In the genomic region with DNA sequence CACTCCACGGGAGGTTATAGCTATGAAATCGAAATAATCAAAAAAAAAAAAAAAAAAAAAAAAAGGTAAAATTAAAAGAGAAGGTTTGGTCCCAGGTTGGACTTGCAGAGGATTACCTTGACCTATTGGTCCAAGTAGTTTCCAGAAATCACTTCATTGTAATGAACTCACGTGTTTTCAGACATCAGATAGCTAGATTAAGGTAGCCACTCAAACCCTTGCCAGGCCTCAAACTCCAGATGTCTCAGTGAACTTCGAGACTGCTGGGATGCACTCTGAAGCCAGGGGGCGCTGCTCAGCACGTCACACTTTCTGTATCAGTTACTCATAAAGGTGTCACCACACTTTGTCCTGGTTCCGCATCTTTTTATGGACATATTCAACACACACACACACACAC, we compare ENCODE assay signal across 9 mouse cellular contexts. TPM values are rescaled to one million over a fixed set of nuclear protein-coding genes. Genes with fewer than 3 reads are reported as not detected.
A peak's percentile ranks its signal among the peaks of the same experiment; 100 is the strongest.
DNase-seq lines count a peak whose midpoint lies in the region; TF ChIP-seq lines count a peak whose summit lies in the region.
"Had no signal": no experiment of that assay in that cellular context is flagged by ENCODE, and none has a peak within 500 bp of the region (broad histone marks: within the 10 kb centered on the region; RNA-seq: fewer than 3 reads in every experiment).

No protein-coding gene starts in this region.

- H3K4me3 ChIP-seq in cerebellum, adult 2 months (replicated peaks; ENCODE audit: insufficient read depth, low read depth, low read length), result no peak overlapping the region
- no peak overlapping the region for H3K4me3 ChIP-seq in testis, adult 2 months (ENCODE audit: control insufficient read depth, low read depth, low read length)
- H3K4me3 ChIP-seq: neural tube, embryonic 13.5 days had no signal

- no peaks in the 10 kb centered on the region for H3K4me1 ChIP-seq in cerebellum, adult 2 months (ENCODE audit: control insufficient read depth, insufficient read depth, low read length)
- H3K4me1 ChIP-seq in testis, adult 2 months (ENCODE audit: control insufficient read depth, insufficient read depth, low read length), result peaks cover 8% of the 10 kb centered on the region

- H3K27ac ChIP-seq in cerebellum, adult 2 months (ENCODE audit: insufficient read depth, low read length), result no peak overlapping the region
- H3K27ac ChIP-seq in testis, adult 2 months (ENCODE audit: control insufficient read depth, insufficient read depth, low read depth, low read length), result no peak overlapping the region
- H3K27ac ChIP-seq: neural tube, embryonic 13.5 days had no signal

- H3K36me3 ChIP-seq in testis, adult 2 months (ENCODE audit: control insufficient read depth, insufficient read depth, low read length), result no peaks in the 10 kb centered on the region
- H3K36me3 ChIP-seq: neural tube, embryonic 13.5 days had no signal

- no peak for DNase-seq in cerebellum, adult 2 months
- no peak for DNase-seq in cerebellum, postnatal 4 days (ENCODE audit: low spot score in 2 of 2)
- no peak for DNase-seq in testis, postnatal 14 days (ENCODE audit: low spot score)
- DNase-seq in lung, adult 18-20 months, result peak; percentile 46 to 65
- DNase-seq in thymus, postnatal 0 days (ENCODE audit: low spot score), result peak; percentile 49
- DNase-seq in frontal cortex, adult 2 months (ENCODE audit: extremely low spot score in 1 of 2, low spot score in 1 of 2), result no peak
- no peak for DNase-seq in right cerebral cortex, postnatal 36 days (ENCODE audit: low spot score in 2 of 2)

- no peak for TF ChIP-seq POLR2A in cerebellum, adult 2 months (IDR thresholded peaks at IDR 0.05; ENCODE audit: borderline replicate concordance, insufficient read depth, low read length)
- no peak for TF ChIP-seq POLR2A in testis, adult 2 months (IDR thresholded peaks at IDR 0.05; ENCODE audit: control insufficient read depth, low read depth, low read length)

- H3K27me3 ChIP-seq in cerebellum, adult 2 months (ENCODE audit: control insufficient read depth, insufficient read depth, low read length), result no peaks in the 10 kb centered on the region
- peaks cover 2% of the 10 kb centered on the region; the same call in 1 of the 2 replicates for H3K27me3 ChIP-seq in testis, adult 2 months (ENCODE audit: control insufficient read depth, insufficient read depth, low read length)
- H3K27me3 ChIP-seq: neural tube, embryonic 13.5 days had no signal

- peak; percentile 17; the same call in 1 of the 2 replicates for TF ChIP-seq CTCF in cerebellum, adult 2 months (IDR thresholded peaks at IDR 0.05; ENCODE audit: borderline replicate concordance, insufficient read depth, low read depth, low read length)
- TF ChIP-seq CTCF in testis, adult 2 months (IDR thresholded peaks at IDR 0.05; ENCODE audit: control insufficient read depth, insufficient read depth, insufficient replicate concordance, low read depth, low read length), result peak; percentile 78; the same call in 1 of the 2 replicates

- 55% methylated on average over 7 of the region's 7 CpGs for WGBS in cerebellum, adult 2 months

RNA-seq across cellular contexts. Expression of gene Srsf5, which starts 27.5 kb away (rescaled TPM):
- polyA plus RNA-seq in cerebellum, adult 2 months (2012; rRNA removed), result 650 and 669 TPM in 2 replicates
- polyA plus RNA-seq in testis, adult 2 months (2012; rRNA removed), result 223 and 264 TPM in 2 replicates
- 655 and 689 TPM in 2 replicates for polyA plus RNA-seq in thymus, postnatal 0 days (2015; fragmentation: Nextera tagmentation; extraction: Ambion mirVana)
- polyA plus RNA-seq in frontal cortex, adult 2 months (2012; rRNA removed), result 781 and 888 TPM in 2 replicates

RNA-seq across cellular contexts. Expression of gene Slc10a1, which starts 50.7 kb away (rescaled TPM):
- polyA plus RNA-seq in cerebellum, adult 2 months (2012; rRNA removed), result not detected in 2 replicates
- polyA plus RNA-seq in testis, adult 2 months (2012; rRNA removed), result 0.10 TPM in 2 replicates
- polyA plus RNA-seq in thymus, postnatal 0 days (2015; fragmentation: Nextera tagmentation; extraction: Ambion mirVana), result 0.36 and 0.59 TPM in 2 replicates
- not detected in 2 replicates for polyA plus RNA-seq in frontal cortex, adult 2 months (2012; rRNA removed)

Comparison
In these comparisons a context has a peak if more than half of its experiments do, and no peak if none do; other contexts are left out.
1. DNase-seq: peak in lung, adult 18-20 months (2 of 2) and thymus, postnatal 0 days (single experiment); none in cerebellum, adult 2 months (0 of 2), cerebellum, postnatal 4 days (0 of 2), testis, postnatal 14 days (single experiment), frontal cortex, adult 2 months (0 of 2) and right cerebral cortex, postnatal 36 days (0 of 2).